Mouse (Mus musculus) neural tube, embryonic 12.5 days (tissue): Measurements from ENCODE around the gene Rorc. TPM values are rescaled to one million over a fixed set of nuclear protein-coding genes. Genes with fewer than 3 reads are reported as not detected.

Source experiments
- ATAC-seq: fragments of 200-750 bp; cut with Nextera tagmentation; 2 replicates; pipeline ENCODE4 v1.8.0; 2017; ENCODE audit warnings: low read depth, mild to moderate bottlenecking, moderate TSS enrichment, moderate library complexity; ENCODE audit not compliant: low FRiP score
- H3K27ac ChIP-seq: fragments of 300-500 bp; sonication (generic); 2 replicates; pipeline ENCODE4 v1.5.1; 2016
- H3K27me3 ChIP-seq: fragments of 300-500 bp; sonication (generic); replicated peaks from 2 replicates; pipeline ENCODE4 v1.6.1; 2016; ENCODE audit warnings: mild to moderate bottlenecking
- H3K36me3 ChIP-seq: fragments of 300-500 bp; sonication (generic); 2 replicates; pipeline ENCODE4 v1.6.1; 2016; ENCODE audit warnings: mild to moderate bottlenecking
- H3K4me1 ChIP-seq: fragments of 300-500 bp; sonication (generic); 2 replicates; pipeline ENCODE4 v1.6.1; 2016
- H3K4me2 ChIP-seq: fragments of 300-500 bp; sonication (generic); replicated peaks from 2 replicates; pipeline ENCODE4 v1.6.1; 2016; ENCODE audit warnings: mild to moderate bottlenecking
- H3K4me3 ChIP-seq: fragments of 300-500 bp; sonication (generic); 2 replicates; pipeline ENCODE4 v1.5.1; 2016
- H3K9ac ChIP-seq: fragments of 300-500 bp; sonication (generic); 2 replicates; pipeline ENCODE4 v1.6.1; 2016; ENCODE audit warnings: mild to moderate bottlenecking
- H3K9me3 ChIP-seq: fragments of 300-500 bp; sonication (generic); 2 replicates; pipeline ENCODE4 v1.6.1; 2016; ENCODE audit warnings: mild to moderate bottlenecking
- WGBS: fragments of 180-500 bp; shearing (Covaris S2); methylation state at CpG from one replicate; pipeline ENCODE4 v1.1.7; 2016; 5-methylcytosine and 5-hydroxymethylcytosine counted together
- polyA plus RNA-seq: library from polyadenylated mRNA; unstranded; fragments of >200 nt; fragmentation: Nextera tagmentation; extraction: Ambion mirVana; gene quantifications from 2 replicates; pipeline ENCODE4 v1.2.1, GENCODE M21; 2016

Gene Rorc
- 0.20 TPM in 2 replicates for polyA plus RNA-seq

GRCm38 (mm10) chr3:94372641-94373040 is at the start of gene Rorc:
Gene Rorc, plus strand, starts transcription at chr3:94372794.
- no peaks in the 10 kb centered on the region for H3K9me3 ChIP-seq
- H3K4me3 ChIP-seq = no peak within 1 kb of the TSS
- H3K27ac ChIP-seq = no peak within 1 kb of the TSS
- 0 out of 2 replicates have a peak, but pooled peaks cover 5% of the 10 kb centered on the region for H3K27me3 ChIP-seq
- no peaks in the 10 kb centered on the region for H3K36me3 ChIP-seq
- H3K4me1 ChIP-seq = peaks cover 19% of the 10 kb centered on the region
- ATAC-seq = peak; percentile 14; the same call in 1 of the 2 replicates
- H3K4me2 ChIP-seq = peak within 1 kb of the TSS; percentile 42
- WGBS = 23% methylated on average over 5 of the region's 5 CpGs
- H3K9ac ChIP-seq = no peak within 1 kb of the TSS

- Histone ChIP-seq H3K27ac (no peak overlapping the region), H3K9me3 (no peaks in the 10 kb centered on the region), H3K4me1 (no peaks in the 10 kb centered on the region), H3K4me2 (no peak overlapping the region), H3K36me3 (no peaks in the 10 kb centered on the region), H3K9ac (no peak overlapping the region), H3K4me3 (no peak overlapping the region), H3K27me3 (no peaks in the 10 kb centered on the region)
- WGBS = 76% methylated on average over 3 of the region's 3 CpGs
- no peak for ATAC-seq
Measured at GRCm38 (mm10) chr3:94328681-94329080, 43.9 kb upstream of the Rorc start.

GRCm38 (mm10) chr3:94334442-94334841 is 38.2 kb upstream of the Rorc start:
- ATAC-seq = no peak
- H3K27ac ChIP-seq = no peak overlapping the region
- no peak overlapping the region for H3K4me2 ChIP-seq
- no peak overlapping the region for H3K4me3 ChIP-seq
- H3K4me1 ChIP-seq = no peaks in the 10 kb centered on the region
- H3K9ac ChIP-seq = no peak overlapping the region
- no peaks in the 10 kb centered on the region for H3K27me3 ChIP-seq
- WGBS = 89% methylated on average over 4 of the region's 4 CpGs
- no peaks in the 10 kb centered on the region for H3K36me3 ChIP-seq
- no peaks in the 10 kb centered on the region for H3K9me3 ChIP-seq

- Histone ChIP-seq H3K36me3 (no peaks in the 10 kb centered on the region), H3K9ac (no peak overlapping the region), H3K9me3 (no peaks in the 10 kb centered on the region), H3K27me3 (no peaks in the 10 kb centered on the region), H3K4me2 (no peak overlapping the region), H3K27ac (no peak overlapping the region), H3K4me3 (no peak overlapping the region), H3K4me1 (no peaks in the 10 kb centered on the region)
- WGBS = 87% methylated on average over 3 of the region's 3 CpGs
- no peak for ATAC-seq
Measured at GRCm38 (mm10) chr3:94338522-94338921, 34.1 kb upstream of the Rorc start.

- Histone ChIP-seq H3K4me3 (no peak within 1 kb of the TSS), H3K27ac (no peak within 1 kb of the TSS), H3K4me2 (no peak within 1 kb of the TSS), H3K36me3 (no peaks in the 10 kb centered on the region), H3K27me3 (no peaks in the 10 kb centered on the region), H3K9me3 (no peaks in the 10 kb centered on the region), H3K9ac (no peak within 1 kb of the TSS), H3K4me1 (no peaks in the 10 kb centered on the region)
- ATAC-seq = no peak
- WGBS = 76% methylated on average over 3 of the region's 3 CpGs
Measured at GRCm38 (mm10) chr3:94341959-94342422, 30.6 kb upstream of the Rorc start, which contains the start of gene Them5. Gene Them5, plus strand, starts transcription at chr3:94342099.

GRCm38 (mm10) chr3:94342552-94342951 is 30.0 kb upstream of the Rorc start:
- Histone ChIP-seq H3K27me3 (no peaks in the 10 kb centered on the region), H3K4me3 (no peak overlapping the region), H3K9me3 (no peaks in the 10 kb centered on the region), H3K4me1 (no peaks in the 10 kb centered on the region), H3K9ac (no peak overlapping the region), H3K27ac (no peak overlapping the region), H3K36me3 (no peaks in the 10 kb centered on the region), H3K4me2 (no peak overlapping the region)
- WGBS = 75% methylated on average over 1 of the region's 1 CpGs
- no peak for ATAC-seq

GRCm38 (mm10) chr3:94344182-94344581 is 28.4 kb upstream of the Rorc start:
- Histone ChIP-seq H3K4me1 (no peaks in the 10 kb centered on the region), H3K4me2 (no peak overlapping the region), H3K27me3 (no peaks in the 10 kb centered on the region), H3K4me3 (no peak overlapping the region), H3K36me3 (no peaks in the 10 kb centered on the region), H3K9ac (no peak overlapping the region), H3K9me3 (no peaks in the 10 kb centered on the region), H3K27ac (no peak overlapping the region)
- WGBS = 87% methylated on average over 2 of the region's 2 CpGs
- ATAC-seq = no peak

- H3K4me1 ChIP-seq = no peaks in the 10 kb centered on the region
- H3K27ac ChIP-seq = no peak overlapping the region
- ATAC-seq = no peak
- no peak overlapping the region for H3K4me2 ChIP-seq
- H3K36me3 ChIP-seq = no peaks in the 10 kb centered on the region
- H3K4me3 ChIP-seq = no peak overlapping the region
- 79% methylated on average over 3 of the region's 3 CpGs for WGBS
- no peaks in the 10 kb centered on the region for H3K9me3 ChIP-seq
- no peak overlapping the region for H3K9ac ChIP-seq
- H3K27me3 ChIP-seq = no peaks in the 10 kb centered on the region
Measured at GRCm38 (mm10) chr3:94344897-94345296, 27.7 kb upstream of the Rorc start.

- H3K4me3 ChIP-seq = no peak overlapping the region
Measured at GRCm38 (mm10) chr3:94348146-94348545, 24.4 kb upstream of the Rorc start.

GRCm38 (mm10) chr3:94360812-94361211 is 11.8 kb upstream of the Rorc start:
- Histone ChIP-seq H3K27ac (no peak overlapping the region), H3K9me3 (no peaks in the 10 kb centered on the region), H3K4me2 (no peak overlapping the region), H3K27me3 (peaks cover 35% of the 10 kb centered on the region), H3K4me1 (peaks cover 7% of the 10 kb centered on the region; the same call in 1 of the 2 replicates), H3K9ac (no peak overlapping the region), H3K4me3 (no peak overlapping the region), H3K36me3 (no peaks in the 10 kb centered on the region)
- 0% methylated on average over 1 of the region's 1 CpGs for WGBS
- no peak for ATAC-seq

More at GRCm38 (mm10) chr3:94348146-94348545, 24.4 kb upstream of the Rorc start:
- Histone ChIP-seq H3K4me2 (no peak overlapping the region), H3K27ac (no peak overlapping the region), H3K9me3 (no peaks in the 10 kb centered on the region), H3K27me3 (no peaks in the 10 kb centered on the region), H3K9ac (no peak overlapping the region), H3K4me1 (no peaks in the 10 kb centered on the region), H3K36me3 (no peaks in the 10 kb centered on the region)
- 77% methylated on average over 2 of the region's 2 CpGs for WGBS
- ATAC-seq = no peak

GRCm38 (mm10) chr3:94362138-94362537 is 10.5 kb upstream of the Rorc start, which contains the start of gene C2cd4d:
Gene C2cd4d, plus strand, starts transcription at chr3:94362438.
- peaks cover 7% of the 10 kb centered on the region; the same call in 1 of the 2 replicates for H3K4me1 ChIP-seq
- peak within 1 kb of the TSS; percentile 87 for H3K9ac ChIP-seq
- no peaks in the 10 kb centered on the region for H3K36me3 ChIP-seq
- peak within 1 kb of the TSS; percentile 48 for H3K4me3 ChIP-seq
- no peak for ATAC-seq
- peak within 1 kb of the TSS; percentile 91 for H3K4me2 ChIP-seq
- H3K27ac ChIP-seq = no peak within 1 kb of the TSS
- H3K27me3 ChIP-seq = peaks cover 40% of the 10 kb centered on the region
- 45% methylated on average over 7 of the region's 7 CpGs for WGBS
- no peaks in the 10 kb centered on the region for H3K9me3 ChIP-seq

- ATAC-seq = peak; percentile 77
- H3K4me1 ChIP-seq = peaks cover 7% of the 10 kb centered on the region; the same call in 1 of the 2 replicates
- 5% methylated on average over 97 of the region's 97 CpGs for WGBS
- no peaks in the 10 kb centered on the region for H3K36me3 ChIP-seq
- H3K4me2 ChIP-seq = peak overlapping the region; percentile 91
- H3K4me3 ChIP-seq = peak overlapping the region; percentile 48
- H3K9me3 ChIP-seq = no peaks in the 10 kb centered on the region
- no peak overlapping the region for H3K27ac ChIP-seq
- peaks cover 40% of the 10 kb centered on the region for H3K27me3 ChIP-seq
- peak overlapping the region; percentile 87 for H3K9ac ChIP-seq
Measured at GRCm38 (mm10) chr3:94363291-94364153, 9.1 kb upstream of the Rorc start.
